Comparison of ENCODE assay signal across 10 mouse cellular contexts in genomic region chr1:164009235-164009634, GRCm38 (mm10). TPM values are rescaled to one million over a fixed set of nuclear protein-coding genes. Genes with fewer than 3 reads are reported as not detected.
DNase-seq lines count a peak whose midpoint lies in the region; ATAC-seq and TF ChIP-seq lines count a peak whose summit lies in the region.
"Had no signal": no experiment of that assay in that cellular context is flagged by ENCODE, and none has a peak within 500 bp of the region (broad histone marks: within the 10 kb centered on the region; RNA-seq: fewer than 3 reads in every experiment).

No protein-coding gene starts in this region.

- no peaks in the 10 kb centered on the region for H3K4me1 ChIP-seq in forebrain, embryonic 14.5 days (ENCODE audit: control insufficient read depth, insufficient read depth, low read length)
- no peaks in the 10 kb centered on the region for H3K4me1 ChIP-seq in forebrain, embryonic 11.5 days (replicated peaks; ENCODE audit: control insufficient read depth, insufficient read depth, low read length)
- H3K4me1 ChIP-seq in liver, adult 2 months (ENCODE audit: control insufficient read depth, insufficient read depth, low read length), result no peaks in the 10 kb centered on the region
- no peaks in the 10 kb centered on the region for H3K4me1 ChIP-seq in liver, embryonic 11.5 days (replicated peaks; ENCODE audit: control insufficient read depth, insufficient read depth, low read length)
- H3K4me1 ChIP-seq in liver, embryonic 14.5 days (replicated peaks; ENCODE audit: control insufficient read depth in 2 of 2, insufficient read depth in 2 of 2, low read length in 1 of 2), result no peaks in the 10 kb centered on the region
- H3K4me1 ChIP-seq: midbrain, embryonic 12.5 days had no signal

- H3K79me2 ChIP-seq in liver, adult 2 months (ENCODE audit: control insufficient read depth, insufficient read depth, low read length), result no peaks in the 10 kb centered on the region

- TF ChIP-seq POLR2A in liver, adult 2 months (IDR thresholded peaks at IDR 0.05; ENCODE audit: extremely low read depth, insufficient read depth, low read length), result no peak

- DNase-seq in forebrain, embryonic 14.5 days (ENCODE audit: low spot score), result peak; percentile 29
- DNase-seq in forebrain, embryonic 11.5 days (ENCODE audit: low spot score), result no peak
- peak; percentile 24 for DNase-seq in liver, adult 2 months (ENCODE audit: extremely low read depth, low read depth, low spot score)
- DNase-seq in liver, embryonic 11.5 days (ENCODE audit: low spot score), result no peak
- peak; percentile 25 for DNase-seq in adipocyte (ENCODE audit: low spot score)
- DNase-seq in liver, embryonic 14.5 days (ENCODE audit: low read depth in 3 of 3, low spot score in 3 of 3), result peak in 1 of 3 experiments; percentile 7
- peak; percentile 60 for DNase-seq in thymus, postnatal 14 days
- no peak for DNase-seq in gastrocnemius, postnatal 4 days (ENCODE audit: low spot score in 2 of 2)

- H3K27me3 ChIP-seq in forebrain, embryonic 14.5 days (replicated peaks; ENCODE audit: control insufficient read depth, insufficient read depth, low read length), result no peaks in the 10 kb centered on the region
- no peaks in the 10 kb centered on the region for H3K27me3 ChIP-seq in forebrain, embryonic 11.5 days (ENCODE audit: control insufficient read depth, insufficient read depth, low read length)
- no peaks in the 10 kb centered on the region for H3K27me3 ChIP-seq in liver, adult 2 months (ENCODE audit: control insufficient read depth, insufficient read depth, low read length)
- H3K27me3 ChIP-seq in liver, embryonic 11.5 days (replicated peaks; ENCODE audit: control insufficient read depth, insufficient read depth, low read length), result no peaks in the 10 kb centered on the region
- H3K27me3 ChIP-seq in liver, embryonic 14.5 days (ENCODE audit: control insufficient read depth, insufficient read depth, low read length), result no peaks in the 10 kb centered on the region
- H3K27me3 ChIP-seq: midbrain, embryonic 12.5 days had no signal

- TF ChIP-seq CTCF in liver, adult 2 months (IDR thresholded peaks at IDR 0.05; ENCODE audit: low read depth, low read length), result peak; percentile 25; the same call in 1 of the 2 replicates
- TF ChIP-seq CTCF in liver, embryonic 14.5 days (IDR thresholded peaks at IDR 0.05; ENCODE audit: low read depth), result peak; percentile 55; the same call in 1 of the 2 replicates

- TF ChIP-seq EP300 in liver, embryonic 14.5 days (IDR thresholded peaks at IDR 0.05; ENCODE audit: low read depth), result no peak

- WGBS in forebrain, embryonic 14.5 days, result 45% methylated on average over 2 of the region's 2 CpGs
- WGBS in forebrain, embryonic 11.5 days, result 38% methylated on average over 2 of the region's 2 CpGs
- 33% methylated on average over 2 of the region's 2 CpGs for WGBS in liver, adult 2 months
- 36% methylated on average over 2 of the region's 2 CpGs for WGBS in liver, embryonic 11.5 days
- WGBS in liver, embryonic 14.5 days (ENCODE audit: insufficient replicate concordance), result 27% methylated on average over 2 of the region's 2 CpGs

- no peaks in the 10 kb centered on the region for H3K36me3 ChIP-seq in forebrain, embryonic 14.5 days (ENCODE audit: control insufficient read depth, insufficient read depth, low read length)
- no peaks in the 10 kb centered on the region for H3K36me3 ChIP-seq in forebrain, embryonic 11.5 days (ENCODE audit: control insufficient read depth, insufficient read depth, low read length)
- no peaks in the 10 kb centered on the region for H3K36me3 ChIP-seq in liver, adult 2 months (ENCODE audit: control insufficient read depth, insufficient read depth, low read length)
- H3K36me3 ChIP-seq in liver, embryonic 11.5 days (ENCODE audit: control insufficient read depth, insufficient read depth, low read length), result no peaks in the 10 kb centered on the region
- no peaks in the 10 kb centered on the region for H3K36me3 ChIP-seq in liver, embryonic 14.5 days (replicated peaks; ENCODE audit: control insufficient read depth, insufficient read depth, low read depth)
- H3K36me3 ChIP-seq: midbrain, embryonic 12.5 days had no signal

- H3K27ac ChIP-seq in forebrain, embryonic 14.5 days (ENCODE audit: low read depth, low read length), result no peak overlapping the region
- H3K27ac ChIP-seq in forebrain, embryonic 11.5 days (ENCODE audit: low read depth, low read length), result no peak overlapping the region
- no peak overlapping the region for H3K27ac ChIP-seq in liver, adult 2 months (replicated peaks; ENCODE audit: insufficient read depth, low read depth, low read length)
- no peak overlapping the region for H3K27ac ChIP-seq in liver, embryonic 11.5 days (ENCODE audit: low read depth, low read length)
- no peak overlapping the region for H3K27ac ChIP-seq in liver, embryonic 14.5 days
- H3K27ac ChIP-seq: midbrain, embryonic 12.5 days had no signal

- H3K9ac ChIP-seq in forebrain, embryonic 14.5 days (ENCODE audit: low read length), result no peak overlapping the region
- H3K9ac ChIP-seq in forebrain, embryonic 11.5 days (ENCODE audit: low read length), result no peak overlapping the region
- no peak overlapping the region for H3K9ac ChIP-seq in liver, adult 2 months (ENCODE audit: low read depth, low read length)
- H3K9ac ChIP-seq in liver, embryonic 11.5 days (ENCODE audit: low read depth, low read length), result no peak overlapping the region
- H3K9ac ChIP-seq in liver, embryonic 14.5 days (replicated peaks), result no peak overlapping the region
- H3K9ac ChIP-seq: midbrain, embryonic 12.5 days had no signal

- ATAC-seq in forebrain, embryonic 14.5 days, result no peak
- no peak for ATAC-seq in forebrain, embryonic 11.5 days (replicated peaks; ENCODE audit: low FRiP score)
- ATAC-seq in liver, embryonic 11.5 days (replicated peaks; ENCODE audit: low FRiP score), result no peak
- ATAC-seq in liver, embryonic 14.5 days (ENCODE audit: insufficient read depth), result no peak

- no peak overlapping the region for H3K4me2 ChIP-seq in forebrain, embryonic 14.5 days (ENCODE audit: low read length)
- H3K4me2 ChIP-seq in forebrain, embryonic 11.5 days (ENCODE audit: low read depth, low read length, severe bottlenecking), result no peak overlapping the region
- H3K4me2 ChIP-seq in liver, embryonic 11.5 days, result no peak overlapping the region
- no peak overlapping the region for H3K4me2 ChIP-seq in liver, embryonic 14.5 days (ENCODE audit: low read depth)
- H3K4me2 ChIP-seq: midbrain, embryonic 12.5 days had no signal

- no peak overlapping the region for H3K4me3 ChIP-seq in forebrain, embryonic 14.5 days (ENCODE audit: low read depth, low read length)
- no peak overlapping the region for H3K4me3 ChIP-seq in forebrain, embryonic 11.5 days (ENCODE audit: low read depth, low read length)
- H3K4me3 ChIP-seq in liver, adult 2 months (ENCODE audit: insufficient read depth, low read depth, low read length), result no peak overlapping the region
- H3K4me3 ChIP-seq in liver, embryonic 11.5 days (ENCODE audit: low read depth, low read length), result no peak overlapping the region
- H3K4me3 ChIP-seq in liver, embryonic 14.5 days (ENCODE audit: insufficient read depth in 1 of 2, low read depth in 2 of 2, low read length in 2 of 2), result no peak overlapping the region
- H3K4me3 ChIP-seq: midbrain, embryonic 12.5 days had no signal

- no peaks in the 10 kb centered on the region for H3K9me3 ChIP-seq in forebrain, embryonic 14.5 days (replicated peaks; ENCODE audit: control insufficient read depth, low read length)
- H3K9me3 ChIP-seq in forebrain, embryonic 11.5 days (ENCODE audit: control insufficient read depth, low read length), result no peaks in the 10 kb centered on the region
- H3K9me3 ChIP-seq in liver, embryonic 11.5 days (ENCODE audit: control insufficient read depth, low read length), result no peaks in the 10 kb centered on the region
- H3K9me3 ChIP-seq in liver, embryonic 14.5 days (ENCODE audit: control insufficient read depth, low read length), result no peaks in the 10 kb centered on the region
- H3K9me3 ChIP-seq: midbrain, embryonic 12.5 days had no signal

RNA-seq across cellular contexts. Expression of gene Mettl18, which starts 14.5 kb away (rescaled TPM):
- polyA plus RNA-seq in forebrain, embryonic 14.5 days (2014; fragmentation: Nextera tagmentation; extraction: Ambion mirVana), result 9.3 and 10.6 TPM in 2 replicates
- polyA plus RNA-seq in forebrain, embryonic 11.5 days (2014; fragmentation: Nextera tagmentation; extraction: Ambion mirVana), result 9.6 and 12.1 TPM in 2 replicates
- total RNA-seq in liver, adult 2 months (2014; rRNA removed), result 2.7 and 3.9 TPM in 2 replicates
- 0.42 and 0.67 TPM in 2 replicates for polyA plus RNA-seq in liver, adult 2 months (2012; rRNA removed)
- 11.4 and 12.1 TPM in 2 replicates for polyA plus RNA-seq in liver, embryonic 11.5 days (2014; fragmentation: Nextera tagmentation; extraction: Ambion mirVana)
- 1.0 and 2.3 TPM in 2 replicates for polyA plus RNA-seq in liver, embryonic 14.5 days (2012; rRNA removed)
- polyA plus RNA-seq in liver, embryonic 14.5 days (2014; fragmentation: Nextera tagmentation; extraction: Ambion mirVana), result 4.4 TPM in 2 replicates
- total RNA-seq in gastrocnemius, postnatal 4 days (2021), result 1 to 10 TPM; 2.7 to 3.9 TPM

RNA-seq across cellular contexts. Expression of gene BC055324, which starts 14.6 kb away (rescaled TPM):
- 12.8 and 13.6 TPM in 2 replicates for polyA plus RNA-seq in forebrain, embryonic 14.5 days (2014; fragmentation: Nextera tagmentation; extraction: Ambion mirVana)
- polyA plus RNA-seq in forebrain, embryonic 11.5 days (2014; fragmentation: Nextera tagmentation; extraction: Ambion mirVana), result 38.4 and 41.2 TPM in 2 replicates
- 0.37 and 1.1 TPM in 2 replicates for total RNA-seq in liver, adult 2 months (2014; rRNA removed)
- polyA plus RNA-seq in liver, adult 2 months (2012; rRNA removed), result 0.10 and 0.19 TPM in 2 replicates
- 26.0 and 28.2 TPM in 2 replicates for polyA plus RNA-seq in liver, embryonic 11.5 days (2014; fragmentation: Nextera tagmentation; extraction: Ambion mirVana)
- polyA plus RNA-seq in liver, embryonic 14.5 days (2012; rRNA removed), result 6.5 and 7.9 TPM in 2 replicates
- 10.0 and 10.8 TPM in 2 replicates for polyA plus RNA-seq in liver, embryonic 14.5 days (2014; fragmentation: Nextera tagmentation; extraction: Ambion mirVana)
- total RNA-seq in gastrocnemius, postnatal 4 days (2021), result 1 to 10 TPM; 4.3 to 6.0 TPM

RNA-seq across cellular contexts. Expression of gene Sele, which starts 38.8 kb away (rescaled TPM):
- polyA plus RNA-seq in forebrain, embryonic 14.5 days (2014; fragmentation: Nextera tagmentation; extraction: Ambion mirVana), result not detected in 2 replicates
- not detected in 2 replicates for polyA plus RNA-seq in forebrain, embryonic 11.5 days (2014; fragmentation: Nextera tagmentation; extraction: Ambion mirVana)
- total RNA-seq in liver, adult 2 months (2014; rRNA removed), result 0.07 TPM in 1 of 2 replicates, not detected in the other
- polyA plus RNA-seq in liver, adult 2 months (2012; rRNA removed), result 0.05 TPM in 1 of 2 replicates, not detected in the other
- polyA plus RNA-seq in liver, embryonic 11.5 days (2014; fragmentation: Nextera tagmentation; extraction: Ambion mirVana), result 0.10 TPM in 1 of 2 replicates, not detected in the other
- 0.02 and 0.04 TPM in 2 replicates for polyA plus RNA-seq in liver, embryonic 14.5 days (2012; rRNA removed)
- polyA plus RNA-seq in liver, embryonic 14.5 days (2014; fragmentation: Nextera tagmentation; extraction: Ambion mirVana), result not detected in 2 replicates
- under 1 TPM; 0.08 to 0.17 TPM for total RNA-seq in gastrocnemius, postnatal 4 days (2021)
- polyA plus RNA-seq: midbrain, embryonic 12.5 days had no signal

RNA-seq across cellular contexts. Expression of gene Sell, which starts 52.5 kb away (rescaled TPM):
- 0.15 TPM in 1 of 2 replicates, not detected in the other for polyA plus RNA-seq in forebrain, embryonic 14.5 days (2014; fragmentation: Nextera tagmentation; extraction: Ambion mirVana)
- polyA plus RNA-seq in forebrain, embryonic 11.5 days (2014; fragmentation: Nextera tagmentation; extraction: Ambion mirVana), result not detected in 2 replicates
- 1.0 and 1.1 TPM in 2 replicates for total RNA-seq in liver, adult 2 months (2014; rRNA removed)
- polyA plus RNA-seq in liver, adult 2 months (2012; rRNA removed), result 0.36 and 0.78 TPM in 2 replicates
- 1.1 and 1.5 TPM in 2 replicates for polyA plus RNA-seq in liver, embryonic 11.5 days (2014; fragmentation: Nextera tagmentation; extraction: Ambion mirVana)
- 2.1 and 3.0 TPM in 2 replicates for polyA plus RNA-seq in liver, embryonic 14.5 days (2012; rRNA removed)
- 4.4 and 8.0 TPM in 2 replicates for polyA plus RNA-seq in liver, embryonic 14.5 days (2014; fragmentation: Nextera tagmentation; extraction: Ambion mirVana)
- total RNA-seq in gastrocnemius, postnatal 4 days (2021), result under 1 TPM; 0.39 to 0.56 TPM
- polyA plus RNA-seq: heart, embryonic 14.5 days; midbrain, embryonic 12.5 days had no signal

Comparison
In these comparisons a context has a peak if more than half of its experiments do, and no peak if none do; other contexts are left out.
1. DNase-seq: peak in forebrain, embryonic 14.5 days (single experiment), liver, adult 2 months (single experiment), adipocyte (single experiment) and thymus, postnatal 14 days (single experiment); none in forebrain, embryonic 11.5 days (single experiment), liver, embryonic 11.5 days (single experiment) and gastrocnemius, postnatal 4 days (0 of 2).